Mouse (Mus musculus): ENCODE measurements around the gene Plk4. TPM values are rescaled to one million over a fixed set of nuclear protein-coding genes. Genes with fewer than 3 reads are reported as not detected.
"Not testable (repeated sequence)": the region's sequence is repeated elsewhere in the genome, so short reads cannot be mapped to it uniquely, and the experiment has no call there.

The Plk4 gene
- polyA plus RNA-seq, 1 experiment from 2014 or later, result 92.1 TPM

- H3K4me1 ChIP-seq (replicated peaks; ENCODE audit: control insufficient read depth, insufficient read depth, low read length), result no peaks in the 10 kb centered on the region
- H3K4me2 ChIP-seq (ENCODE audit: low read depth, low read length, severe bottlenecking), result no peak overlapping the region
- no peak for ATAC-seq (replicated peaks; ENCODE audit: low FRiP score)
- WGBS, result 94% methylated on average over 10 of the region's 10 CpGs
- no peak overlapping the region for H3K27ac ChIP-seq (ENCODE audit: low read depth, low read length)
- no peak for DNase-seq (ENCODE audit: low spot score)
- H3K9ac ChIP-seq (ENCODE audit: low read length), result no peak overlapping the region
- H3K4me3 ChIP-seq (ENCODE audit: low read depth, low read length), result no peak overlapping the region
- H3K36me3 ChIP-seq (ENCODE audit: control insufficient read depth, insufficient read depth, low read length), result peaks cover 13% of the 10 kb centered on the region
- no peaks in the 10 kb centered on the region for H3K27me3 ChIP-seq (ENCODE audit: control insufficient read depth, insufficient read depth, low read length)
- H3K9me3 ChIP-seq (ENCODE audit: control insufficient read depth, low read length), result no peaks in the 10 kb centered on the region
These were observed 8.9 kb downstream of the Plk4 start for GRCm38 (mm10) chr3:40808686-40809085.

DNA sequence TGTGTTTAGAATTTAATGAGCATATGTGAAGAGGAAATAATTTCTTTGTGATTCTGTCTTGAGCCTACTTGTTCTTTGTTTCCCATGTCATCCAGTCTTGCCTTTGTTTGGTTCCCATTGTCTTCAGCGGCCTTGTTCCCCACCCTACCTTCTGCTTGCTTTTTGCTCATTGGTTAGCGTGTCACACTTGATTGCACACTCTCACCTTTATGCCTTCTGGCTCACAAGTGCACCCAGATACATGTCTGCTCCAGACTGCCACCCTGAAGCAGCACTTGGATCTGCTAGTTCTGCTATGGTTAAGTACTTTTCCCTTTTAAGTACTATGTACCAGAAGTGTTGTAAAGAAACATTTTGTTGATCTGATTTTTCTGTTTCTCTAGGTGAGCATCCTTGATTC lies 10.1 kb downstream of the Plk4 start:
- Histone ChIP-seq H3K4me2 (ENCODE audit: low read depth, low read length, severe bottlenecking) (no peak overlapping the region), H3K36me3 (ENCODE audit: control insufficient read depth, insufficient read depth, low read length) (peaks cover 16% of the 10 kb centered on the region), H3K9me3 (ENCODE audit: control insufficient read depth, low read length) (no peaks in the 10 kb centered on the region), H3K4me3 (ENCODE audit: low read depth, low read length) (no peak overlapping the region), H3K27ac (ENCODE audit: low read depth, low read length) (no peak overlapping the region), H3K27me3 (ENCODE audit: control insufficient read depth, insufficient read depth, low read length) (no peaks in the 10 kb centered on the region), H3K4me1 (replicated peaks; ENCODE audit: control insufficient read depth, insufficient read depth, low read length) (no peaks in the 10 kb centered on the region), H3K9ac (ENCODE audit: low read length) (no peak overlapping the region)
- DNase-seq (ENCODE audit: low spot score) (no peak), ATAC-seq (replicated peaks; ENCODE audit: low FRiP score) (no peak)
- WGBS, result 66% methylated on average over 2 of the region's 2 CpGs

DNA sequence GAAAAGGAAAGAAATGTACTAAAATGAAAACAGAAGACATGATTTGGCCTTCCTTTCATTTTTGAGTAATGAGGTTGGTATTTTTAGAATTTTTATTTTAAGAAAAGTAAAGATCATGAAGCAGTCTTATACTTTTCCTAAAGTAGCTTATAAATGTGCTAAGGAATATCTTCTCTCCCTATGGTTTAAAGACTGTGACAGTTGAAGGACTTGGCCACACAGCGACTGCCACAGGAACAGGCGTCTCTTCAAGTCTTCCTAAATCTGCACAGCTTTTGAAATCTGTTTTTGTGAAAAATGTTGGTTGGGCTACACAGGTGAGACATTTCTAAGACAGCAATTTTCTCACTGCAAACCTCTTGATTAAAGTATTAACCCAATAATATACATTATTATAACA lies 13.5 kb downstream of the Plk4 start:
- no peaks in the 10 kb centered on the region for H3K9me3 ChIP-seq (ENCODE audit: control insufficient read depth, low read length)
- DNase-seq (ENCODE audit: low spot score), result no peak
- no peak overlapping the region for H3K9ac ChIP-seq (ENCODE audit: low read length)
- no peaks in the 10 kb centered on the region for H3K27me3 ChIP-seq (ENCODE audit: control insufficient read depth, insufficient read depth, low read length)
- peaks cover 18% of the 10 kb centered on the region for H3K36me3 ChIP-seq (ENCODE audit: control insufficient read depth, insufficient read depth, low read length)
- no peak overlapping the region for H3K4me3 ChIP-seq (ENCODE audit: low read depth, low read length)
- no peak overlapping the region for H3K4me2 ChIP-seq (ENCODE audit: low read depth, low read length, severe bottlenecking)
- H3K4me1 ChIP-seq (replicated peaks; ENCODE audit: control insufficient read depth, insufficient read depth, low read length), result no peaks in the 10 kb centered on the region
- no peak for ATAC-seq (replicated peaks; ENCODE audit: low FRiP score)
- H3K27ac ChIP-seq (ENCODE audit: low read depth, low read length), result no peak overlapping the region
- WGBS, result 94% methylated on average over 2 of the region's 2 CpGs

DNA sequence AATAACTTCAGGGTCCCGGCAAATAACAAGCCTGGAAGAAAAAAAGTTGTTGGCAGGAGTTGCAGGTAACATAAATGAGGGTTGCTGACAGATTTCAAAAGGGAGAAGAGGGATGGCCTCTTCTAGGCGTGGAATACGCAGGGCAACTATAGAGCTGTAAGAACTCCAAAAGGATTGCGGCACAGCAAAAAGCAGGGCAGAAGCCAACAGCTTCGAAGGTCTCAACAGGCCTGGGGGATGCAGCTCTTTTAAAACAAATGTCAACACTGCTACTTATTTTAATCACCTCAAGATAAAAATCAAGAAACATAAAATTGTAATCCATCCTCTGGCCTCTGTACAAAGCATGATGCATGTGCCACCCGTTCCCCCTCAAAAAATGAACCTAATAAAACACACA lies 45.7 kb downstream of the Plk4 start:
- H3K9ac ChIP-seq (ENCODE audit: low read length), result peak overlapping the region; percentile 14; the same call in 1 of the 2 replicates
- H3K4me2 ChIP-seq (ENCODE audit: low read depth, low read length, severe bottlenecking), result peak overlapping the region; percentile 47; the same call in 1 of the 2 replicates
- not testable (repeated sequence) for H3K27me3 ChIP-seq (ENCODE audit: control insufficient read depth, insufficient read depth, low read length); H3K9me3 ChIP-seq (ENCODE audit: control insufficient read depth, low read length); ATAC-seq (replicated peaks; ENCODE audit: low FRiP score); H3K4me1 ChIP-seq (replicated peaks; ENCODE audit: control insufficient read depth, insufficient read depth, low read length); H3K27ac ChIP-seq (ENCODE audit: low read depth, low read length); H3K36me3 ChIP-seq (ENCODE audit: control insufficient read depth, insufficient read depth, low read length); DNase-seq (ENCODE audit: low spot score)
- 87% methylated on average over 5 of the region's 6 CpGs for WGBS
- H3K4me3 ChIP-seq (ENCODE audit: low read depth, low read length), result peak overlapping the region; percentile 38; the same call in 1 of the 2 replicates

DNA sequence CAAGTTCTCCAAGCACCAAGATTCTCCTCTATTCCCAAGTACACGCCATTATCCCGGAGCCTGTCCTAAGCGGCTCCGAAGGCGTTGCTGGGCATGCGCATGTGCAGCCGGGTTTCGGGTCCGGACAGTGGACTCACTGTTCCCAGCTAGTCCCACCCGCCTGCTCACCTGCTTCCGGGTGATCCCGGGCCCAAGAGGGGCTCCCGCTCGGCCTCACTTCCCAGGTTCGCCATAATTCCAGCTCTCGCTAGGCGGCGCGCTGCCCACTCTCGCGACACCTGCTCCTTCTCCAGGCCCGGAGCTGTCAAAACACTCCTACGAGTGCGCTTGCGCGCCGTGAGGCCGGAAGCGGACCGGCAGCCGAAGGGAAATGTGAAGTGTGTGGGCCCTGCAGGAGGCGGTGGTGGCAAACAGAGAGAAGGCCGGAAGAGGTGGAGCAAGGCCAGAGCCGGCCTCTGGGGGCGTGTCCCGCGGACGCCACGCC lies 46.7 kb downstream of the Plk4 start, which contains the start of gene Mfsd8:
Mfsd8 (minus strand) TSS at position 414 of the 484 bp plus-strand sequence.
- not testable (repeated sequence) for H3K27me3 ChIP-seq (ENCODE audit: control insufficient read depth, insufficient read depth, low read length); H3K9me3 ChIP-seq (ENCODE audit: control insufficient read depth, low read length); H3K36me3 ChIP-seq (ENCODE audit: control insufficient read depth, insufficient read depth, low read length); H3K4me1 ChIP-seq (replicated peaks; ENCODE audit: control insufficient read depth, insufficient read depth, low read length)
- DNase-seq (ENCODE audit: low spot score) (peak; percentile 97), ATAC-seq (replicated peaks; ENCODE audit: low FRiP score) (peak; percentile 99)
- Histone ChIP-seq H3K27ac (ENCODE audit: low read depth, low read length) (peak within 1 kb of the TSS; percentile 68), H3K4me3 (ENCODE audit: low read depth, low read length) (peak within 1 kb of the TSS; percentile 38), H3K4me2 (ENCODE audit: low read depth, low read length, severe bottlenecking) (peak within 1 kb of the TSS; percentile 59), H3K9ac (ENCODE audit: low read length) (peak within 1 kb of the TSS; percentile 54)
- under 1% methylated on average over 37 of the region's 39 CpGs for WGBS

GRCm38 (mm10) chr3:40846957-40847017 lies 47.0 kb downstream of the Plk4 start, which contains the start of gene Abhd18:
Gene Abhd18, plus strand, starts transcription at chr3:40846970.
- peak within 1 kb of the TSS; percentile 38 for H3K4me3 ChIP-seq (ENCODE audit: low read depth, low read length)
- H3K27ac ChIP-seq (ENCODE audit: low read depth, low read length), result peak within 1 kb of the TSS; percentile 68
- H3K9ac ChIP-seq (ENCODE audit: low read length), result peak within 1 kb of the TSS; percentile 54
- ATAC-seq (replicated peaks; ENCODE audit: low FRiP score); DNase-seq (ENCODE audit: low spot score); H3K27me3 ChIP-seq (ENCODE audit: control insufficient read depth, insufficient read depth, low read length); H3K4me1 ChIP-seq (replicated peaks; ENCODE audit: control insufficient read depth, insufficient read depth, low read length); H3K9me3 ChIP-seq (ENCODE audit: control insufficient read depth, low read length); H3K36me3 ChIP-seq (ENCODE audit: control insufficient read depth, insufficient read depth, low read length): not testable (repeated sequence)
- peak within 1 kb of the TSS; percentile 59 for H3K4me2 ChIP-seq (ENCODE audit: low read depth, low read length, severe bottlenecking)
- WGBS, result no CpG with 5 or more reads among the region's 4 CpGs

- H3K36me3 ChIP-seq (ENCODE audit: control insufficient read depth, insufficient read depth, low read length); H3K4me1 ChIP-seq (replicated peaks; ENCODE audit: control insufficient read depth, insufficient read depth, low read length); H3K27me3 ChIP-seq (ENCODE audit: control insufficient read depth, insufficient read depth, low read length); H3K27ac ChIP-seq (ENCODE audit: low read depth, low read length); ATAC-seq (replicated peaks; ENCODE audit: low FRiP score); H3K9me3 ChIP-seq (ENCODE audit: control insufficient read depth, low read length): not testable (repeated sequence)
- Histone ChIP-seq H3K4me3 (ENCODE audit: low read depth, low read length) (peak overlapping the region; percentile 38), H3K4me2 (ENCODE audit: low read depth, low read length, severe bottlenecking) (peak overlapping the region; percentile 59), H3K9ac (ENCODE audit: low read length) (peak overlapping the region; percentile 37)
- DNase-seq (ENCODE audit: low spot score), result peak; percentile 77
- 0% methylated on average over 12 of the region's 21 CpGs for WGBS
These were observed 47.2 kb downstream of the Plk4 start for GRCm38 (mm10) chr3:40847018-40847417.

DNA sequence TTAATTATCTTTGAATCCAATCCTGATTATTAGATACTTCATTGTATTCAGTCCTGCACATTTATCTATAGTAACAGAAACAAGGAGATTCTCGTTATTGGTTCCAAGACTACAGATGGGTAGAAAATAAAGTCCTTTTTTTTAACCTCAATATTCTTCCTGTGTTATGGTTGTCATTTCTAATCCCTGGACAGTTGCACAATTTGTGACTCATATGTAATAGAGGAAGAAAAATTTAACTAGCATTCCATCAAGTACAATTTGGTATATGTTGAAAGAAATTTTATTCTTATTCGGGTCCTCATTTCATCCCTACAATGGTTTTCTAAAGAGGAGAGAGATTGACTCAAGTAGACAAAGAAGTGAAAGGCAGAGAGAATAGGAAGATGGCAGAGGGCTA lies 48.1 kb downstream of the Plk4 start:
- DNase-seq (ENCODE audit: low spot score); H3K9me3 ChIP-seq (ENCODE audit: control insufficient read depth, low read length); H3K4me1 ChIP-seq (replicated peaks; ENCODE audit: control insufficient read depth, insufficient read depth, low read length); ATAC-seq (replicated peaks; ENCODE audit: low FRiP score); H3K4me3 ChIP-seq (ENCODE audit: low read depth, low read length); H3K27ac ChIP-seq (ENCODE audit: low read depth, low read length); H3K36me3 ChIP-seq (ENCODE audit: control insufficient read depth, insufficient read depth, low read length); H3K4me2 ChIP-seq (ENCODE audit: low read depth, low read length, severe bottlenecking); H3K27me3 ChIP-seq (ENCODE audit: control insufficient read depth, insufficient read depth, low read length); H3K9ac ChIP-seq (ENCODE audit: low read length): not testable (repeated sequence)
- WGBS, result 91% methylated on average over 2 of the region's 2 CpGs

GRCm38 (mm10) chr3:40853123-40853738 lies 53.4 kb downstream of the Plk4 start:
- not testable (repeated sequence) for H3K4me3 ChIP-seq (ENCODE audit: low read depth, low read length); ATAC-seq (replicated peaks; ENCODE audit: low FRiP score); H3K4me2 ChIP-seq (ENCODE audit: low read depth, low read length, severe bottlenecking); H3K27ac ChIP-seq (ENCODE audit: low read depth, low read length); H3K27me3 ChIP-seq (ENCODE audit: control insufficient read depth, insufficient read depth, low read length); H3K4me1 ChIP-seq (replicated peaks; ENCODE audit: control insufficient read depth, insufficient read depth, low read length); H3K9me3 ChIP-seq (ENCODE audit: control insufficient read depth, low read length); DNase-seq (ENCODE audit: low spot score); H3K9ac ChIP-seq (ENCODE audit: low read length); H3K36me3 ChIP-seq (ENCODE audit: control insufficient read depth, insufficient read depth, low read length)
- WGBS, result 83% methylated on average over 3 of the region's 3 CpGs
